Mouse (Mus musculus): ENCODE data around the gene Hdac8. TPM values are rescaled to one million over a fixed set of nuclear protein-coding genes. Genes with fewer than 3 reads are reported as not detected.

The Hdac8 gene
- total RNA-seq, 2 experiments from 2014 or later: 7.1 to 9.0 TPM

DNA sequence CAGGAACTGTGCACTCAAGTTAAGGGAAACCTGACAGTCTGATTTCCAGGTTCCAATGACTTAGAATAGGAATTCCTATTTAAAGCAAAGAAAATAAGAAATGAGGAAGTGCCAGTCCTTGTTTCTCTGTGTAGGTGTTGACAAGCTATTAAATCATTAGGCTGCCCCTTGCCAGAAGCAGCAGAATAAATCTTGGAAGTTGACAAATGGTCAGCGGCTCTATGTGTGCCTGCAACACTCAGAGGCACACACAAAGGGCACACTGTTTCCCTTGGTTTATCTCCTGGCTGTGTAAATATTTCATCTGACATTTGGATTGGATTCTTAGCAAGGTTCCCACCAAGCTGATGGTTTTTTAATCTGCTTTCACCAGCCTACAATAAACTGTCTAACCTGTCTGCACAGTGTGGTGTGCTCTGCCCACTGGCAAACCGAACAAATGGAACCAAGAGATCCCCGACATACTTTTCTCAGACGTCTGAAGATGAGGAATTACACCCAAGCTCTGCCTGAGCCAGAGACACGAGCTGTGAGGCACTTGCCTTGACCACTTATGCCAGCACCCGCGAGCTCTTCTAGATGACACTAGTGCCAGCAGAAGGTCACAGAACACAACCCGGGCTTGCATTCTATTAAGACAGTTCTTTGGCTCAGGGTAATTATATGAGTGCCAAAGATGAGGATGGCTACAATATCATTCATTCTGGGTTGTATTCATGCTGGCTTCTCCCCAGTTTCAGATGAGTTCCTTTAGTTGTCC is 165.6 kb downstream of the Hdac8 start:
- DNase-seq: peak; percentile 3

DNA sequence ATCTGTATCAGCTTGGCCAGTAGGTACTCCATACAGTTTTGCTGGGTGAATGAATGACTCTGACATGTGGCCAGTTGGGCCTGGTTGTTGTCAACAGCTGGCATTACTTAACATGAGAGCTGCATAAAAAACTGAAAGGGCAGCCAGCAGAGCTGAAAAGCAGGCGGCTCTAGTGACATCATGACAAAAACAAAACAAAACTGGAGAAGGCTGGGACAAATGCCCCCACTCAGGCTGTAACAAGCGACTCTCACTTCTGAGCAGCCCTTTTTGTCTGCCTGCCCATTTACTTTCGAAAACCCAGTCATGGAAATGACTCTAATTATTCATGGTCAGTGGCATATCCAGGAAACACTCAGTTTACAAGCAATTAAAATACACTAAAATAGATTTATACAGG is 185.5 kb downstream of the Hdac8 start:
- DNase-seq: no peak

DNA sequence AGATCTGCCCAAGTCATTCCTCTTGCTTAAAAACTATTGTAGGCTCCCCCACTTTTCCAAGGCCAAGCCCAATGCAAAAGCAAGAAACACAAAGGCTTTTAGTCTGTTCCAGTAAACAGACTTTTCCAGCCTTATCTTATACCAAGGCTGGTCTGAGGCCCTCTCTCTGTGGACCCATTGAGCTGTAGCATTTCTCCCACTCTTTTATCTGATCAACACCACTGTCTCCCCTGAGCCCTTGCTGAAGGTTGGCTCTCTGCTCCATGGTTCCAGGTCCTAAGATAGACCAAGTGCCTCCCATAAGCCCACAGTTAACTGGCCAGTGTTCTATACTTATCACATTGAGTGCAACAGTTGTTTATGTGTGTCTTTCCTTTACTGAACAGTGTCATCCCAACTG is 185.9 kb downstream of the Hdac8 start:
- DNase-seq: no peak

DNA sequence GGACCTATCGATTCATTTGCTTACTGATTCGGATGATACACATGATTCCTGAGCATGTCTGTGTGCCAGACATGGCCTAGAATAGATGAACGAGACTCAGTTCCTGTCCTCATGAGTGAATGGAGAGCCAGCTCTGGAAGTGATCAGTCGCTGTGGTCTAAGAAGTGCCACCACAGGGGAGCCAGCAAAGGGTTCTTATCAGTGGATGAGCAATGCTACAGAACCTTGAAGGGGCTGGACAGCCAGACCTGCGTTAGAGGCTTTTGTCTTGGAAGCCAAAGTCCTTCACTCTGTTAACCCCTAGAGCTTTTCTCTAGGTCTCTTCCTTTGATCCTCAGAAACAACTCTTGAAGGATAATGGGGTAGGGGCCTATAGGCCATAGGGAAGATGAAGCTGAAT is 186.4 kb downstream of the Hdac8 start:
- DNase-seq: no peak

DNA sequence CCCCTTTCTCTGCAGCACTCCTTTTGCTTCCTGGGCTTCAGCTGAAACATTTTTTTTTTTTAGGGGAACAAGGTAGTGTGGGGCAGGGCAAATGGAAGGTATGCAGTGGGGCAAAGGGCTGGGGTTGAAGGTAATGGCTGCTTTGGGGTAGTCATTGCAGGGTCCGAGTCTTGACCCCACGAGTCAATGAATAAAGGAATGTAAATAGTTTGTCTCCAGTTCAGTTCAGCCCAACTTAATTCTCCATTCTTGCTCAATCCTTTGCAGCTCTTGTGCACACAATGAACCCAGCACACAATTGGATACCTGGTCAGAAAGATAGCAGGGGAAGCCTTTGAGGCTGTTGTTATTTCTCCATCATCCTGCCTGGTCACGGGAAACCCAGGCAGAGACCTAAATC is 194.0 kb downstream of the Hdac8 start:
- no peak for DNase-seq

DNA sequence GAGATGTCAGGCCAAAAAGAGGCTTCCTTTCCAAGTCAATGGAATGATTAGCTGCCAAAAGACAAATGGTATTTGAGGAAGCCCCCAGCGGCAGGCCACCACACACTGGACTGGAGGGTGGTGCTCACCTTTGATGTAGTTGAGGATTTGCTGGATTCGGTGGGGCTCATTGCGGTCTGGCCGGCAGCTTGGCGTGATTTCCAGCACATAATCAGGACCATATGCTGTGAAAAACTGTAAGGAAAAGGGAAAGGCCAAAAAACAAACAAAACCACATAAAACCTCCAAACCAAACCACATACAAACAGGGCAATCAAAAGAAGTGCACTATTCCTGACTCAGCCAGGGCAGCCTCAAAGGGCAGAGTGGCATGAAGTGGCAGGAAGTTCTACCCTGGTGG is 197.6 kb downstream of the Hdac8 start:
- no peak for DNase-seq

DNA sequence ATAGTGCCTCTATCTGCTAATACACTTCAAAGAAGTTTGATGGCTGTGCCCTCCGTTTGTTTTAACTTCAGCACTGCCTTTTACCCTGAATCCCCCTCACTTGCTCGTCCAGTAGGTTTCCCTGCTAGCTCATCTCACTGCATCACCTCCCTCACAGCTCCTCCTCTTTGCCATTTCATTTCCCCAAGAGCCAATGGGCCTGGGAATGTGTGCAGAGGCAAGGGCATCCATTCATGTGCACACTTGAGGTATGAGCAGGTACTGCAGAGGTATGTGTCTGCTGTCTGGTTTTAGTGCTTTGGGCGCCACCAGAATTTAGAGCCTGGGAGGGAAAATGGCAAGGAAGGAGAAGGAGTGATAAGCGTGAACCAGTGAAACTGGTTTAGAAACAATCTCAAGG is 199.4 kb downstream of the Hdac8 start:
- no peak for DNase-seq

DNA sequence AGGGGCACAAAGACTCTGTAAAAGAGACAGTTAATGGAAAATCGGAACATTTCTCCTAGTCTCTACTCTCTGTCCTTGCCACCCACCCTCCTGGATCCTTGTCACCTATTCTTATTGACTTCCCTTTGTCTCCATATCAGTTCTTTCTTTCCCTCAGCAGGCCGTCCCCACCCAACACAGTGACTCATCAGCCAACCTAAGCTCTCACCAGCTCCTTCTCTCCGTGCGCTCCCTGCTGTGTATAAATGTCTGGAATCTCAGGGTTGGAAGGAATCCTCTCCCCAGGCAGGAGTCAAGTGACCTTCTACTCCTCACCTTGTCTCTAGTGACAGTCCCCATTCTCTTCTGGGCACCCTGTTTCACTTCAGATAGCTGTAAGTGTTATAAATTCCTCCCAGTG is 200.2 kb downstream of the Hdac8 start:
- no peak for DNase-seq

DNA sequence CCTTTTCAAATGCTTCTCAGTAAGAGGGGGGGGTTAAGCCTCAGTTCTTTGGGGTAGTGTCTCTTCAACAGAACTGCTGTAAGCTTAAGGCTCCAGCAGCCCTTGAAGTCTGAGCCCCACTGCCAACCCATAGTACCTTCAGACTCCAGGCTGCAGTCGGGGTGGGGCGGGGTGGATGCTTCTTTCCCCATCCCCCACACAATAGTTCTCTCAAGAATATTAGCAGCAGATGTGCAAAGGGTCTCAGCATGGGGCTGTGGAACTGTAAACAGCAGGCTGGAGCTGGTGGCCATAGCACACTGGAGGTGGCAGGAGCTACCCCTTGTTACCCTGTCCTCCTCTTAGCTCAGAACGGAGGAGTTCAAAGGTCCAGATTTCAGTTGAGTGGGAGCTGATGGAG is 202.7 kb downstream of the Hdac8 start:
- no peak for DNase-seq

DNA sequence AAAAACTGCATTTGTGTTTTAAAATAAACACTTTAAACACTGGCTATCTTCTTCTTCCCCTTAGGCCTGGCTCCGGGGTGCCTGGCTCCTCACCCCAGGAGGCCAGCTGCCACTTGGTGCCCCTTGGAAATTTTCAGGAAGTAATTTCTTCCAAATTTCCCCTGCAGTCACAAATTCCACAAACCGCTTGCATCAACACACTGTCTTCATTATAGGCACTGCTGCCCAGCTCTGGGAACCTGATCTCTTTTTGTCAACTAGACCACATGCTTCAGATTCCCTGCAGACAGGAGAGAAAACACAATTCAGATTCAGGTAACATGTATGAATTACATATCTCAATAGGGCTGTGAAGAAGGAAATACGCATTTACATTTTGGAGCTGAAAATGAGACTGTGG is 220.3 kb downstream of the Hdac8 start:
- no peak for DNase-seq

DNA sequence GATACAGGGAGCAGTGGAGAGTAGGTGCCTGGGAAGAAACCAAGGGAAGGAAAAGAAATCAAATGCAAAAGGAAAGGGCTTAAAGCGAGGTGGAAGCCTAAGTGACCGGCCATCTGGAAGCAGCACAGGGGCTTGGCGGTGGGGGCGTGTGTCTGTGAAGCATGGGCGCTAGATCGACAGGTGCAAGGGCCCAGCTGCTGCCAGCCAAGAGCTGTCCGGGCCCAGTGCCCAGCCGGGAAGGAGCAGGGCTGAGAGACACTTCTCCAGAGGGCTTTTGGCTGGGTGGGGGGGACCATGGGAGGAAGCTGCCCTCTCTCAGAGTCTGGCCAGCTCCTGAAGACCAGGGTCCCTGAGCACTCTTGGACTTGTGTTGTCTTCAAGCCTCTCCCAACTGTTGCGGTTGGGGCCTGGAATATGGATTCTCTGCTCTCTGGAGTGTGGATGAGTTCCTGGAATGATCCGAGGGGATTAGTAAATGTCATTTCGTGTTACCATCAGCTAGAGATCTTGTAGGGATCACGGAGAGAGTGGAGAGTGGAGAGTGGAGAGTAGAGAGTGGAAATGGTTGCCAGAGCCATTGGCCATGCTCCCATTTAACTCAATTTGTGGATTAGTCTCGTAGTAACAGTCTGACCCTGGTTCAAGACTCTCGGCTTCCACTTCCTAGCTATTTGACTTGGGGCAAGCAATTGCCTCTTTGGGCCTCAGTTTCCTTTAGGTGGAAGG is 242.4 kb downstream of the Hdac8 start:
- no peak for DNase-seq

DNA sequence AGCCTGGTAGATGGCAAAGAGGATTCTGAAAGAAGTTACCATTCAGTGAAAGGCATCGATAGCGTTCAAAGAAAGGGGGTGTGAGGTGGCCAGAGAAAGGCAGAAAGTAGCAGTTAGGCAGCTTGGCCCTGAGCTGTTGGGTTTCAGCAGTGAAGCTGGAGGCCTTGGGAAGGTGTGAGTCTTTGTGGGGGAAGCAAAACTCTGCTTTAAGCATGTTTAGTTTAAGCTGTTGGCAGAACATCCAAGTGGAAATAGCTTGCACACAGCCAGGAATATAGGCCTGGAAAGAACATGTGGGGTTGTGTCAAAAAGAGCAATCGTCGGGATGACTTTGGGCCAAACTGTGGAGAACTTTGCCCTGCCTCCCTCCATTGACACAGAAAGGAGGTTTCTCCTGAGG is 245.4 kb downstream of the Hdac8 start:
- no peak for DNase-seq

DNA sequence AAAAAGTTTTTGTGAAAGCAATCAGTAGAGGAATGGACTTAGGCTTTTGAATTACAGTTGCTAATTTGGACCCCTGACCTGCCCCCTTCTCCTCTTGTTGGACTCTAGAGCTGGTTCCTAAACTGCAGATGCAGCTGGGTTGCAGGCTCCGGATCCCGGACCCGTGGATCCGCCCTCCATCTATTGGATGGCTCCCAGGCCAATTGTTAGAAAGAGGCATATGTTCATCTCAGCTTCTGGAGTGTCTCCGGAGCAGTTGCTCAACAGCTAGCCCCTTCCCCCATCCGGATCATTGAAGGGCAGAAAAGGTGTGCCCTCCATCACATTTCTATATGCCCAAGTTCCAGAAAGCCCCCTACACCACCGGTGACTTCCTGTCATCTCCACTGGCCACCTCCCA is 251.3 kb downstream of the Hdac8 start:
- DNase-seq: peak; percentile 47

DNA sequence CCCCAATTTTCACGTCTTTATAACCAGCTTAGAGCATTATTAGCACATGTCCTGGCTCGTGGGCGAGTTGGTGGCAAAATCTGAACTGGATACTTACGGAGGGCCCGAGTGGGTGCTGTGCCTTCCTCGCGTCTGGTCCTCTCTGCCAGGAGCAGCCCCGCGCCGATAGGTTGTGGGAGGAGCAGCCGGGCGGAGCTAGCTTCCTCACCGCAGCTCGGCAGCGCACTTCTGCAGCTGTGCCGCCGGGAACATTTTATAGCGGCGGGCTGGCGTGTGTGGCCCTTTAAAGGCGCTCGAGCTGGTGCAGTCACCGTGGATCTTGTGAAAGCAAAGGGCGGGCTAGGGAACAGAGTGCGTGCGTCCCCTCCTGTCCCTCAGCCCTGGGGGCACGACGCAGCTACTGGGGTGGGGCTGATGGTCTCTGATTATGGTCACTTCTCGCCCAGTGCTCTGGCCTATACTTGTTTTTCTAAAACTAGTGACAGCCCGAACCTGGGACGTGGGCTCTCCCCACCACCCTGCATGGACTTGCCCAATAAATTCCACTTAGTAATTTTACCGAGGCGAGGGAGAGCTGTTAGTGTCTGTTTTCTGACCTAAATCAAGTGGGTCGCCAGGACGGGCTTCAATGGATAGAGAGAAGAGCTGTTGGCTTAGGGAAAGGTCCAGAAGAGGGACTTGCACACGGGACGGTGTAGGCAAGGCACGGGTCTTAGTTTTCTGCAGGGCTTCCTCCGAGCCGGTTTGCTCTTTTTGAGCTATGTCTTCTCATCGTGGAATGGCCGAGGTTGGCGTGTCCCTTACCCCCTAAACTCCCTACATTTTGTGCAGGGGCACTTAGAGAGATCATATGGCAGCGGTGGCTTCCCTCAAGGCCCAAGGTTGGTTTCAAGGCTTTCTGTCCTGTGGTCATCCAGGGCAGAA is 253.0 kb downstream of the Hdac8 start, which contains the start of gene Cited1:
Gene Cited1 (minus strand): TSS at position 245 of the 924 bp plus-strand sequence.
- peak; percentile 71 for DNase-seq

DNA sequence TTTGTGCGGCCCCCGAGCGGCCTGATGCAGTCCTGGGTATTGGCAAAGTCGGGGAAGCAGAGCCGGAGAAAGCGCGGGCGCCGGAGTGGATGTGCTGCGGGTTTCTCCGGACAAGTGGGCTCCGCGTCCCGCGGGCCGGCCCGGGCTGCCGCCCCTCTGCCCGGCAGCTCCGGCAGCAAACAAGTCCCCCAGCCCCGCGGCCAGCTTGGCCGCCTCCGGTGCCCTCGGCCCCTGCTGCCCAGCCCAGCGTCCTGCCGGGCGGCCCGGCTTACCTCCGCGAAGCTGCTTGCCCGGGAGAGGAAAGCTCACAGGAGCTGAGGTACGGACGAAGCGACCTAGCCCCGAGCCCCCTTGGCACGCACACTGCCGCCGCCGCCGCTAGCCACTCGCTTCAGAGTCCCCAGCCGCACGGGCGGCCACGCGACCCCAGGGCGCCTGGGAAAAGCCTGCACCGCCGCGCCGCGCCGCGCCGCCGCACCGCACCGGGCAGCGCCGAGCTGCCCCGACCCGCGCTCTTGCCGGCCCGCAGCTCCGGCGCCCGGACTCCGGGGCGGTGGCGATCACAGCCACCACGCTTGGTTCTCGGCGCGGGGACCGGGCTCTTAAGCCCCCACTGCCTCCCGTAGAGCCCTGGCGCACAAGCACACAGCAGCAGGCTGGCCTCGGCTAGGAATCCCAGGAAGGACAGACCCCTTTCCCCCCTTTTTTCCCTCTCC is 253.8 kb downstream of the Hdac8 start:
- DNase-seq: peak; percentile 30

DNA sequence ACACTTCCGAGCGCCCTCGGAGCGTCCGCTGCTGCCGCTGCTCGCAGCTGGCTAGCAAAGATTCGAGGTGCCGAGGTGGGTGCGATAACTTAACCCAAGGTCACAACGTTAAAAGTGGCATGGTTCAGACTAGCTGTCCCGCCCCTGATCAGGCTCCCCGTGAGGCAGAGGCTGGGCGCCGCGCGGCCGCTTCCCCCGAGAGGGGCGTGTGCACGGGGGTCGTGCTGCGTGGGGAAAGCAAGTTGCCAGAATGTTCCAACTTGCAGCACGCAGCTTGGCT is 254.3 kb downstream of the Hdac8 start:
- DNase-seq: no peak

DNA sequence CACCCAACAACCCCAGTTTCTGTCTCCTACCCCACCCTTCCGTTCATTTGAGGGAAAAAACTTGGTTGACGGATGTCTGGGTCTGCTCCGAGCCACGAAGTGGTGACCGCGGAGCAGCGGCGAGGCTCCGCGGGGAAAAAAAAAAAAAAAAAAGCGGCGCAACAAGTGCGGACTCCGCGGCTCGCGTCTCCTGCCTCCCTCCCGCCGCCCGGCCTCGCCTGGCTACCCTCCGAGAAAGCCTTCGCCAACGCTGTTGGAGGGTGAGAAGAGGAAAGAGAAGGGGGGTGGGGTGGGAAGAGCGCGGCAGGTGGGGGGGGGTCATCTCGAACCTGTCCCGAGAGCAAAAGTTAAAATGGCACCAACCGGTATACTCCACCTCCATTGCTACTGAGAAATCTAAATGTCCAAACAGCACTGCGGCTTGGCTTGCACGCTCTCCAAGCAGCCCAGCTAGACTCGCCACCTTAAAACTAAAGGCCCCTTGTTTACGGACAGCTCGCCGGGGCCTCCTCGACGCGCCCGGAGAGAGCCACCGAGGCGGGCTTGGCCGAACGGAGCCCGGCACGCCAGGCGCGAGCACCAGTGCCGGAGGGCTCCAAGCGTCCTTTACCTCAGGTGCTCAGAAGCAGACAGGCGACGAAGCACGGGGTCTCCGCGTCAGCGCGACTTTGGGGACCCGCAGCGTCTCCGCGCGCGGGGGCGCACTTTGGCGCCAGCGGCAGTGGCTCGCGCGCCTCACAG is 254.8 kb downstream of the Hdac8 start:
- peak; percentile 13 for DNase-seq

DNA sequence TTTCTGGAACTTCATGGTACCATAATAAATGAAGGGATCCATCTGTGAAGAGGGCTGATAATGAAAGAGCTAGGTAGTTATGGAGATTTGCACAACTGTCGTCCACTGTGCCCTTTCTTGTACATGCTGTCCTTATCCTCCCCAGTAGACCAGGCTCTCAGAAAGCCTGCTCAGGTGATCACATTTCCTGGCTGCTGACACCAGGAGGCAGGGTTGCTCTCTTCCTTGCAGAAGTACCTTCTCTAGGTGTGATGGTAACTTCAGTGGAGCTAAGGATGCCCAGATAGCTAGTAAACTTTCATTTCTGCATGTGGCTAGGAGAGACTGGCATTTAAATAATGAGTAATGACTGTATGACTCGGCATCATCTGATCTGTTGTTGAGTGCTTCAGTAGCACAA is 260.8 kb downstream of the Hdac8 start:
- DNase-seq: no peak

Measured in adrenal gland, postnatal 10 days (tissue).